Mouse (Mus musculus): Measurements from ENCODE around the gene Tspan5. TPM values are rescaled to one million over a fixed set of nuclear protein-coding genes. Genes with fewer than 3 reads are reported as not detected.

Tspan5 gene
- polyA plus RNA-seq, 2 experiments = 38.8 to 44.8 TPM

DNA sequence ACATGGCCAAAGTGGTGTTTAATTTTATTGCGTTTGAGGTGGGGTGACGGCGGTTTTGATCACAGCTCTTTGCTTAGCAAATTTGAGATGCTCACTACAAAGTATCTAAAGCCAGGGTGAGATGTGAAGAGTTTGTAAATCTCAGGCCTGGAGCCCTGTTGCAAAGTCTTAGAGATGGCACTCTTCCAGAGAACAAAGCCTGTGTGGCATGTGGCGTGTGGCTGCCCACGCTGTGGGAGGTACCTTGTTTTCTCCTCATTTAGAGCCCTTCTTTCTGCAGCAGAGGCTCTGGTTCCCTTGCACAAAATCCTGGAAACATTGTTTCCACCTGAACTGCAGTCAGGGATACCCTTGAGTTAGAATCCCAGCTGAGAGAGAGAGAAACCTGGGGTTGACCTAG, 6.2 kb upstream of the Tspan5 start:
- H3K4me2 ChIP-seq (replicated peaks; ENCODE audit: low read depth, low read length, severe bottlenecking) = no peak overlapping the region
- no peak overlapping the region for H3K27ac ChIP-seq (replicated peaks; ENCODE audit: low read depth, low read length)
- no peaks in the 10 kb centered on the region for H3K4me1 ChIP-seq (ENCODE audit: control insufficient read depth, insufficient read depth, low read length)
- DNase-seq (ENCODE audit: low spot score) (no peak), ATAC-seq (ENCODE audit: low FRiP score, low read depth) (no peak)
- no peaks in the 10 kb centered on the region for H3K27me3 ChIP-seq (ENCODE audit: control insufficient read depth, insufficient read depth, low read length)
- WGBS = 81% methylated on average over 5 of the region's 5 CpGs
- no peak for TF ChIP-seq POLR2A (IDR thresholded peaks at IDR 0.05; ENCODE audit: borderline replicate concordance, extremely low read depth, insufficient read depth, insufficient read length)
- H3K9ac ChIP-seq (ENCODE audit: low read depth, low read length, severe bottlenecking) = no peak overlapping the region
- H3K9me3 ChIP-seq (ENCODE audit: control insufficient read depth, low read length) = no peaks in the 10 kb centered on the region
- H3K36me3 ChIP-seq (ENCODE audit: control insufficient read depth, insufficient read depth, low read length) = no peaks in the 10 kb centered on the region
- H3K4me3 ChIP-seq (replicated peaks; ENCODE audit: low read length) = no peak overlapping the region

DNA sequence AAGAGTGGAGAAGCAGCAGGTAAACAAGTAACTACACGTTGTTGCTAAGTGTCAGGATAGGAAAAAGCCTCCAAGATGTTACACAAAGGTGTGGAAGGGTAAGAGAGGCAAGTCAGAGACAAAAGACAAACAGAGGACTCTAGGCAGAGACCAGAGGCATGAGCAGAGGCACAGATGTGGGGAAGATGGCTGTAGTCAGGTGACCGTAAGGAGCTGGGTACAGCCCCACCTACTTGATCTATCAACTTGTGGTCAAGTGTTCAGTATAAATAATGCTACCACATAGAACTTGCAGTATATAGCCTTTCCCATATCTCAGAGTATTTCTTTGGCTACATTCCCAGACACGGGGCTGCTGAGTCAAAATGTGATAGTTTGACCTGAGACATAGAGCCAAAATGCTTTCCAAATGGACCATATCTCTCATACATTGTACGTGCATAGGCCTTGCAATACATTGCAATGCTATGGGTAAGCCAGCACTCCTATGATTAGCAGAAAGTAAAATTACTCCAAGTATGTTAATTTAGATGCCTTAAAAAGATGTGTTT, 2.8 kb upstream of the Tspan5 start:
- H3K27me3 ChIP-seq (ENCODE audit: control insufficient read depth, insufficient read depth, low read length) = peaks cover 7% of the 10 kb centered on the region; the same call in 1 of the 2 replicates
- no peak overlapping the region for H3K9ac ChIP-seq (ENCODE audit: low read depth, low read length, severe bottlenecking)
- ATAC-seq (ENCODE audit: low FRiP score, low read depth) (no peak), DNase-seq (ENCODE audit: low spot score) (no peak)
- no peak for TF ChIP-seq POLR2A (IDR thresholded peaks at IDR 0.05; ENCODE audit: borderline replicate concordance, extremely low read depth, insufficient read depth, insufficient read length)
- H3K4me2 ChIP-seq (replicated peaks; ENCODE audit: low read depth, low read length, severe bottlenecking) = no peak overlapping the region
- H3K27ac ChIP-seq (replicated peaks; ENCODE audit: low read depth, low read length) = no peak overlapping the region
- H3K4me3 ChIP-seq (replicated peaks; ENCODE audit: low read length) = no peak overlapping the region
- peaks cover 10% of the 10 kb centered on the region for H3K4me1 ChIP-seq (ENCODE audit: control insufficient read depth, insufficient read depth, low read length)
- H3K36me3 ChIP-seq (ENCODE audit: control insufficient read depth, insufficient read depth, low read length) = no peaks in the 10 kb centered on the region
- H3K9me3 ChIP-seq (ENCODE audit: control insufficient read depth, low read length) = no peaks in the 10 kb centered on the region
- WGBS = 71% methylated on average over 4 of the region's 4 CpGs

DNA sequence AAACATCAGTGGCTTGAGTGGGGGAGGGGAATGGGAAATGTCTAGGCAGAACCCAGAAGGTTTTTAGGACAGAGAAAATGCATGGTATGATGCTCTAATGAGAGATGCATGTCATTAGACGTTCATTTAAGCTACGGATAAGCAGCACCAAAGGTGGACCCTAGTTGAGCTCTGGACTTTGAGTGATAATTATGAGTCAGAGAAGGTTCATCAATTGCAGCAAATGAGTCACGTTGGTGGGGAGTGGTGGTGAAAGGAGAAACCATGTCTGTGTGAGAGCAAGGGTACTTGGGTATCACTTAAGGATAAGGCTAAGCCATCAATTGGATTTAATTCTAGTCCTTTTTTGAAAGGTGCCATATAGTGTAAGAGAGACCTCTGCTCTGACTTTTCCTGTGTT, 1.7 kb upstream of the Tspan5 start:
- no peak overlapping the region for H3K4me2 ChIP-seq (replicated peaks; ENCODE audit: low read depth, low read length, severe bottlenecking)
- no peak overlapping the region for H3K9ac ChIP-seq (ENCODE audit: low read depth, low read length, severe bottlenecking)
- 75% methylated on average over 3 of the region's 3 CpGs for WGBS
- peaks cover 16% of the 10 kb centered on the region for H3K4me1 ChIP-seq (ENCODE audit: control insufficient read depth, insufficient read depth, low read length)
- H3K27me3 ChIP-seq (ENCODE audit: control insufficient read depth, insufficient read depth, low read length) = peaks cover 7% of the 10 kb centered on the region; the same call in 1 of the 2 replicates
- H3K9me3 ChIP-seq (ENCODE audit: control insufficient read depth, low read length) = no peaks in the 10 kb centered on the region
- no peaks in the 10 kb centered on the region for H3K36me3 ChIP-seq (ENCODE audit: control insufficient read depth, insufficient read depth, low read length)
- no peak overlapping the region for H3K27ac ChIP-seq (replicated peaks; ENCODE audit: low read depth, low read length)
- no peak overlapping the region for H3K4me3 ChIP-seq (replicated peaks; ENCODE audit: low read length)
- no peak for DNase-seq (ENCODE audit: low spot score)
- no peak for TF ChIP-seq POLR2A (IDR thresholded peaks at IDR 0.05; ENCODE audit: borderline replicate concordance, extremely low read depth, insufficient read depth, insufficient read length)
- ATAC-seq (ENCODE audit: low FRiP score, low read depth) = no peak

DNA sequence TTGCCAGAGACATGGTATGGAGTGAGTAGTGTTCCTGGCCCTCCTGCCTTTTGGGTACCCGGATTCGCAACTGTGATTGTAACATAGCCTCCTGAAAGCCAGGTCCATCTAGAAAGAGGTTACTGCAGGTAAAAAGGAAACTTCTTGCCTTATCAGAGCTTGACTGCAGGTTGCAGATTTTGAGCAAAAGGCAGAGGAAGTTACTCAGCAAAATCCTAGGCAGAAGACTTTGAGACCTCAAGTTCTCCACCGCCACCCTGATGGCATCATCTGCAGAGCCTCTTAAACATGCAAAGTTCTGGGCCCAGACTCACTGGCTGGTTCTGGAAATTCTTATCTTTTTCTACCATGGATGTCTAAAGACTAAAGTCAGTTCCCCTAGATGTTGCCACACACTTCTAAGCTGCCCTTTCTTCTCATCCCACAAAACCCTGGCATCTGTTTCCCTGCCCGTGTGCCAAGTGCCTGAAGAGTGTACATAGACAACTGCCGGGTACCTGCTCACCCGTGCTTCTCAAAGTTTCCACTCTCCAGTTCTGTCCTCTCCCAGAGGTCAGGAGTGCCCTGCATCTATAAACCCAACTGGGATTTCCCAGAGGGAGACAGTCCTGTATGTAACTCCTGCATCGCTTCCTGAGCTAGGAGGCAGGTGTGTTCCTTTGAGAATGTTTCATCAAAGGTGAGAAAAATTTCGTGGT, 1.0 kb upstream of the Tspan5 start:
- H3K4me3 ChIP-seq (replicated peaks; ENCODE audit: low read length) = peak overlapping the region; percentile 79
- H3K36me3 ChIP-seq (ENCODE audit: control insufficient read depth, insufficient read depth, low read length) = no peaks in the 10 kb centered on the region
- peaks cover 7% of the 10 kb centered on the region; the same call in 1 of the 2 replicates for H3K27me3 ChIP-seq (ENCODE audit: control insufficient read depth, insufficient read depth, low read length)
- no peak for DNase-seq (ENCODE audit: low spot score)
- H3K4me1 ChIP-seq (ENCODE audit: control insufficient read depth, insufficient read depth, low read length) = peaks cover 16% of the 10 kb centered on the region
- no peak for ATAC-seq (ENCODE audit: low FRiP score, low read depth)
- peak overlapping the region; percentile 92 for H3K4me2 ChIP-seq (replicated peaks; ENCODE audit: low read depth, low read length, severe bottlenecking)
- H3K9ac ChIP-seq (ENCODE audit: low read depth, low read length, severe bottlenecking) = no peak overlapping the region
- H3K9me3 ChIP-seq (ENCODE audit: control insufficient read depth, low read length) = no peaks in the 10 kb centered on the region
- TF ChIP-seq POLR2A (IDR thresholded peaks at IDR 0.05; ENCODE audit: borderline replicate concordance, extremely low read depth, insufficient read depth, insufficient read length) = no peak
- no peak overlapping the region for H3K27ac ChIP-seq (replicated peaks; ENCODE audit: low read depth, low read length)
- 63% methylated on average over 8 of the region's 8 CpGs for WGBS

DNA sequence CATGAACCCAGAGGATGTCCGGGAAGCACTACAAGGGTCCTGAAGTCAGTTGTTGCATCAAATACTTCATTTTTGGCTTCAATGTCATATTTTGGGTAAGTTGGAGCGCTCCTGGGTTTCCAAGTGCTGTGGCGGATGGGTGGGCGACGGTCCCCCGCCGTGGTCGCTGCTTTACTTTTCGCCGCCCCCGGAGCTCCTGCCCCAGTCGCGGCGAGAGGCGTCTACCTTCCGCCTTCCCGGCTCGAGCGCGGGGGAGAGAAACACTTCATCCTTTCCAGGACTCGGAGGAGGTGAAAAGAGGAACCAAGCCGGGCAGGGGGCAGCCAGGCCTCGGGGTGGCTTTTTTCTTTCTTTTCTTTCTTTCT, 553 bp downstream of the Tspan5 start:
- peaks cover 16% of the 10 kb centered on the region for H3K4me1 ChIP-seq (ENCODE audit: control insufficient read depth, insufficient read depth, low read length)
- peak; percentile 16 for DNase-seq (ENCODE audit: low spot score)
- H3K4me3 ChIP-seq (replicated peaks; ENCODE audit: low read length) = peak overlapping the region; percentile 79
- peak overlapping the region; percentile 65 for H3K27ac ChIP-seq (replicated peaks; ENCODE audit: low read depth, low read length)
- no peaks in the 10 kb centered on the region for H3K36me3 ChIP-seq (ENCODE audit: control insufficient read depth, insufficient read depth, low read length)
- WGBS = under 1% methylated on average over 23 of the region's 23 CpGs
- H3K9me3 ChIP-seq (ENCODE audit: control insufficient read depth, low read length) = no peaks in the 10 kb centered on the region
- 0 out of 2 replicates have a peak, but pooled peaks have one; percentile 1 for ATAC-seq (ENCODE audit: low FRiP score, low read depth)
- TF ChIP-seq POLR2A (IDR thresholded peaks at IDR 0.05; ENCODE audit: borderline replicate concordance, extremely low read depth, insufficient read depth, insufficient read length) = no peak
- H3K27me3 ChIP-seq (ENCODE audit: control insufficient read depth, insufficient read depth, low read length) = peaks cover 7% of the 10 kb centered on the region; the same call in 1 of the 2 replicates
- H3K4me2 ChIP-seq (replicated peaks; ENCODE audit: low read depth, low read length, severe bottlenecking) = peak overlapping the region; percentile 92
- peak overlapping the region; percentile 77 for H3K9ac ChIP-seq (ENCODE audit: low read depth, low read length, severe bottlenecking)
